Mouse (Mus musculus): ENCODE results near the gene Prkar2b. TPM values are rescaled to one million over a fixed set of nuclear protein-coding genes. Genes with fewer than 3 reads are reported as not detected.

Gene Prkar2b
- total and polyA plus RNA-seq, 3 experiments, result 15.7 to 154 (median 34.1) TPM

DNA sequence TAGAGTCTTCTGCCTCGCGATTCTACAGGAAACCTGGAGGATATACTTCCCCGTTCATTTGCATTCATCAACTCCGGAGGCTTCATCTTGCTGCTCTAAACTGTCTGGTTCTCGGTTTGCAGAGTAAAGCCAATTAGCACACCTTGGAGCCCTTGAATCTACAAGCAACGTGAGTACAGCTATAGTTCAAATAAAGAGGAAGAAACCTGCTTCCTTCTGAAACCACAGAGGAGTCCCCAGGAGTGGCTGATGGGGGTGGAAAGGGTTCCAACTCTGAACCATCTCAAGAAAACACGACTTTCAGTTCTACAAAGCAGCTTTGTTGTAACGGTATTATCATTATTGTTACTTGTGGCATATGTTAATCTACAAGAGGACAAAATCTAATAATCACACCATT is 26.2 kb upstream of the Prkar2b start:
- no peaks in the 10 kb centered on the region for H3K27me3 ChIP-seq (ENCODE audit: control insufficient read depth in 1 of 2, insufficient read depth in 2 of 2, low read length in 2 of 2)
- H3K4me1 ChIP-seq (ENCODE audit: control insufficient read depth in 1 of 2, insufficient read depth in 2 of 2, low read length in 2 of 2), result peaks cover 28 to 33% of the 10 kb centered on the region in 2 experiments
- no peak overlapping the region for H3K27ac ChIP-seq (ENCODE audit: control insufficient read depth, low read depth, low read length)
- H3K9me3 ChIP-seq (replicated peaks; ENCODE audit: insufficient read depth, low read length), result no peaks in the 10 kb centered on the region
- peak overlapping the region; percentile 29 to 32; a peak in 3 of 4 replicates for H3K4me3 ChIP-seq (ENCODE audit: control insufficient read depth in 1 of 2, insufficient read depth in 1 of 2, low read depth in 2 of 2, low read length in 2 of 2)
- TF ChIP-seq EP300 (IDR thresholded peaks at IDR 0.05; ENCODE audit: low read depth in 1 of 2, low read length in 2 of 2), result peak in 1 of 2 experiments; percentile 45; a peak in 3 of 4 replicates
- TF ChIP-seq CTCF (IDR thresholded peaks at IDR 0.05 in 2 of 3, conservative IDR thresholded peaks at IDR 0.05 in 1 of 3; ENCODE audit: control insufficient read depth in 1 of 3, insufficient read depth in 1 of 3, low read depth in 2 of 3, low read length in 3 of 3, poor library complexity in 1 of 3, severe bottlenecking in 1 of 3), result no peak
- TF ChIP-seq NELFE (IDR thresholded peaks at IDR 0.05; ENCODE audit: low read depth, low read length), result no peak
- TF ChIP-seq JUND (IDR thresholded peaks at IDR 0.05; ENCODE audit: low read depth, low read length), result no peak
- no peak for TF ChIP-seq BHLHE40 (IDR thresholded peaks at IDR 0.05; ENCODE audit: borderline replicate concordance, low read depth, low read length)
- no peak for TF ChIP-seq NRF1 (IDR thresholded peaks at IDR 0.05; ENCODE audit: insufficient read depth, low read depth, low read length, poor library complexity, severe bottlenecking)
- no peak for TF ChIP-seq USF1 (IDR thresholded peaks at IDR 0.05; ENCODE audit: low read depth, low read length)
- 0 out of 2 replicates have a peak, but pooled peaks have one; percentile 12 for TF ChIP-seq TCF12 (IDR thresholded peaks at IDR 0.05; ENCODE audit: low read depth, low read length)
- peak overlapping the region; percentile 17 for H3K9ac ChIP-seq (ENCODE audit: control insufficient read depth, low read depth, low read length, poor library complexity, severe bottlenecking)
- H3K36me3 ChIP-seq (ENCODE audit: control insufficient read depth in 1 of 2, insufficient read depth in 2 of 2, low read length in 2 of 2), result peaks cover 0 to 28% of the 10 kb centered on the region in 2 experiments; a peak in 2 of 4 replicates
- no peaks in the 10 kb centered on the region for H3K79me2 ChIP-seq (ENCODE audit: control insufficient read depth, insufficient read depth, low read length, poor library complexity)
- peak; percentile 74 for DNase-seq (ENCODE audit: low read depth, low spot score)

DNA sequence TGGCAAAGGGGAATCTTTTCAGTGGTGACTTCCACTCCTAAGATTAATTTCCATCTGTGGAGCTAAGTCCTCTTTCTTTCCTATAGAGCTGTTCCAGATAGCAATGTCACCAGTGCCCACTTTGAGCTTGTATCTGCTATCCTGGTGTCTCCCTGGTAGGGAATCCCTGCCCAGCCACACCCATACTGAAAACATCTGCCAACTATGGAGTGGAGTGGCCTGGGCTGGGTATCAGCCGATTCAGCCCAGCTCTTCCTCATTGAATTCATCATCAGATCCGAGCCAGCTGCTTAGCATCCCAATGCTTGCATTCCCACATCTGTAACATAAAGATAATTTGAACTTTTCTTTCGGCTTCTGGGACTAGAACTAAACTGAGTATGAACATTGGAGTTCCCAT is 25.8 kb upstream of the Prkar2b start:
- Histone ChIP-seq H3K27me3 (ENCODE audit: control insufficient read depth in 1 of 2, insufficient read depth in 2 of 2, low read length in 2 of 2) (no peaks in the 10 kb centered on the region), H3K4me3 (ENCODE audit: control insufficient read depth in 1 of 2, insufficient read depth in 1 of 2, low read depth in 2 of 2, low read length in 2 of 2) (no peak overlapping the region; a peak in 1 of 4 replicates), H3K9me3 (replicated peaks; ENCODE audit: insufficient read depth, low read length) (no peaks in the 10 kb centered on the region), H3K36me3 (ENCODE audit: control insufficient read depth in 1 of 2, insufficient read depth in 2 of 2, low read length in 2 of 2) (peaks cover 0 to 28% of the 10 kb centered on the region in 2 experiments; a peak in 2 of 4 replicates), H3K79me2 (ENCODE audit: control insufficient read depth, insufficient read depth, low read length, poor library complexity) (no peaks in the 10 kb centered on the region), H3K4me1 (ENCODE audit: control insufficient read depth in 1 of 2, insufficient read depth in 2 of 2, low read length in 2 of 2) (peaks cover 28 to 33% of the 10 kb centered on the region in 2 experiments), H3K27ac (ENCODE audit: control insufficient read depth, low read depth, low read length) (no peak overlapping the region), H3K9ac (ENCODE audit: control insufficient read depth, low read depth, low read length, poor library complexity, severe bottlenecking) (peak overlapping the region; percentile 17)
- TF ChIP-seq CTCF (IDR thresholded peaks at IDR 0.05 in 2 of 3, conservative IDR thresholded peaks at IDR 0.05 in 1 of 3; ENCODE audit: control insufficient read depth in 1 of 3, insufficient read depth in 1 of 3, low read depth in 2 of 3, low read length in 3 of 3, poor library complexity in 1 of 3, severe bottlenecking in 1 of 3) (no peak), ZNF384 (IDR thresholded peaks at IDR 0.05; ENCODE audit: low read depth, low read length) (no peak), TAL1 (IDR thresholded peaks at IDR 0.05; ENCODE audit: low read length) (peak; percentile 8; the same call in 1 of the 2 replicates)
- DNase-seq (ENCODE audit: low read depth, low spot score), result no peak

DNA sequence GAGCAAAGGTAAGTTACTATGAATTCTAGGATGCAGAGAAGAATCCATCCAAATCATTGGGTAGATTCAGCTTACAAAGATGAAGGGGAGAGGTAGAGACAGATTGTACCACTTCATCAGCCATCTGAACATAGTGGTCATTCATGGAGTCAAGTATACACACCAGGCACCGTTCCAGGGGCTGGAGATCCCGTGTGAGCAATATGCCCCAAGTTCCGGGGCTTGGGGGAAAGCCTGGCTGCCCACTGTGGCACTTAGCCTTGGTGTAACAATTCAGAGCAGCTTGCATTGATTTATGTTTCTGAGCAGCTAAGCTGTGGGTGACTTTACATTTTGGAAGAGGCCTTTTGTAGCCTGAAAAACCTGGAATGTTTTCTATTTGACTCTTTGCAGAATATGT is 24.8 kb upstream of the Prkar2b start:
- H3K79me2 ChIP-seq (ENCODE audit: control insufficient read depth, insufficient read depth, low read length, poor library complexity), result no peaks in the 10 kb centered on the region
- DNase-seq (ENCODE audit: low read depth, low spot score), result no peak
- H3K27me3 ChIP-seq (ENCODE audit: control insufficient read depth in 1 of 2, insufficient read depth in 2 of 2, low read length in 2 of 2), result no peaks in the 10 kb centered on the region
- no peak overlapping the region for H3K27ac ChIP-seq (ENCODE audit: control insufficient read depth, low read depth, low read length)
- H3K4me1 ChIP-seq (ENCODE audit: control insufficient read depth in 1 of 2, insufficient read depth in 2 of 2, low read length in 2 of 2), result peaks cover 29 to 33% of the 10 kb centered on the region in 2 experiments
- no peak for TF ChIP-seq KAT2A (conservative IDR thresholded peaks at IDR 0.05; ENCODE audit: low read depth, low read length)
- TF ChIP-seq CHD1 (IDR thresholded peaks at IDR 0.05; ENCODE audit: low read depth, low read length), result 0 out of 2 replicates have a peak, but pooled peaks have one; percentile 20
- no peaks in the 10 kb centered on the region for H3K9me3 ChIP-seq (replicated peaks; ENCODE audit: insufficient read depth, low read length)
- H3K9ac ChIP-seq (ENCODE audit: control insufficient read depth, low read depth, low read length, poor library complexity, severe bottlenecking), result no peak overlapping the region
- H3K4me3 ChIP-seq (ENCODE audit: control insufficient read depth in 1 of 2, insufficient read depth in 1 of 2, low read depth in 2 of 2, low read length in 2 of 2), result no peak overlapping the region
- peaks cover 0 to 29% of the 10 kb centered on the region in 2 experiments; a peak in 2 of 4 replicates for H3K36me3 ChIP-seq (ENCODE audit: control insufficient read depth in 1 of 2, insufficient read depth in 2 of 2, low read length in 2 of 2)

Data from MEL (cell line).